Mouse (Mus musculus) thymus, adult 18-20 months (tissue): Measurements from ENCODE around the gene C1qtnf9.

Experiments used
- DNase-seq, 2 experiments: peaks; one replicate each; pipeline ENCODE4 v3.0.0; 2022; ENCODE audit warnings: mixed read lengths in 2 of 2

The C1qtnf9 gene

DNA sequence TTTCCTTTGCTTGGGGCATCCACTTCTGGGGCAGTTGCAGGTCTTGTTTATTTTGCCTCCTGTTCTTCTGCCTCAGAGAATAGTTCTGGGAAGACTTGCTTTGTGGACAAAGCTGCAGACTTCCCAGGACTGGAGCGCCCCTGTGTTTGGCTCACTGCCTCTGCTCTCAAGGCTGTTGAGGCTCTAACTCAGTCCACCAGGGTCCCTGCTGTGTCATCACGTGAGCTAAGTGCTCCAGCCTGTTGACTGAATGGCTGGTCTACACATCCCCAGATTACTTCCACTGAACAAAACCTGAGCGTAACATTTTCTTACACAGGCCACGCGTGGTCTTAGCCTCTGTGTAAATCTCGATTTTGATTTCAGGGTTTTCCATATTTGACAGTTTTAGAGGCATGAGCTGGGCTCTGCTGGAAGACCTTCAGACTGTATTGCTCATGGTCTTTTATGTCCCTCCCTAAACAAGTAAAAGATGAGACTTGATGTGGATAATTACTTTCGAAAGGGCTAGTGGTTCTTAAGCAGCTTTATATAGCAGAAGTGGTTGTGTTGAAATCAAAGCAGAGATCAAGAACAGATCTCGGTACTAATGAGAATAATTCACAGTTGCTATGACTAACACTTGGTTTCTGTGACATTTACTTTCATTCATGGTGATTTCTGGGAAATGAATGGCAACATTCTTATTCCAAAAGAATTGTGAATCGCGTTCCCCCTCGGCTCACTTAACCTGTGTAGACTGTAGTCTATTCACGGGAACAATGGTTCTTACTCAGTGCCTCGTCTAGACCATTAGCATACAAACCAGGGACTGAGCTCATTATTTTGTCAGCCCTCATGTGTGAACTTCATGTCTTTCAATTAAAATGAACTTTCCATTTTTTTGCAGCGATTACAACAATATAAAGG lies 14.8 kb upstream of the C1qtnf9 start:
- no peak for DNase-seq

DNA sequence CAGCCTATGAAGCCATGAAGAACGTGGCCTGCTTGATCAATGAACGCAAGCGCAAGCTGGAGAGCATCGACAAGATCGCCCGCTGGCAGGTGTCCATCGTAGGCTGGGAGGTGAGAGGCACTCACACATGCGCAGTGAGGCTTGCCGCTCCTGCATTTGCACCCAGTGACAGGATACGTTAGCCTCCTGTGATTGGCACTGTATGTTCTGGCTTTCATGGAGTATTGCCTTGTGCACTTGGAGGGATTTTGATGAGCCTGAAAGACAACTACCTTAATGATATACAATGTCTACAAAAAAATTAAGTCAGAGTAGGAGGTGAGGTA lies 14.2 kb upstream of the C1qtnf9 start:
- no peak for DNase-seq

DNA sequence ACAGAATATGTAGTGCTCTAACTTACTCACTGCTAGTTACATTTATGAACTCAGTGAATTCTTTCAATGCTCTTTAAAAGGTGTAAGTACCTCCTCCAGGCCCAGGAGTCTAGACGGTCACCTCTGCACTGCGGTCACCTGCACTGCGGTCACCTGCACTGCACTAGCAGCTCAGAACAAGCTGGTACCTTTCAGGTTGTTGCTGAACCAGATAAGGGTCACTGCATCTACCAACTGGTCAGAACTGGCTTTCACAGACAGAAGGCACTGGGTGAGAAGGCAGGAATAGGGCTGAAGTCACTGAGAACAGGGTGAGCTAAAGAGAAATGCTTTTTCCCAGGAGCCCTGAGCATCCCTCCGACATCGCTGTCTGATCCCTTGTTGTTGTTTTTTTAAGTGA lies 13.3 kb upstream of the C1qtnf9 start:
- no peak for DNase-seq

GRCm38 (mm10) chr14:60756271-60756670 lies 11.7 kb upstream of the C1qtnf9 start:
- no peak for DNase-seq

GRCm38 (mm10) chr14:60757265-60757664 lies 10.7 kb upstream of the C1qtnf9 start:
- no peak for DNase-seq

- no peak for DNase-seq
Measured at GRCm38 (mm10) chr14:60757722-60758121, 10.2 kb upstream of the C1qtnf9 start.

DNA sequence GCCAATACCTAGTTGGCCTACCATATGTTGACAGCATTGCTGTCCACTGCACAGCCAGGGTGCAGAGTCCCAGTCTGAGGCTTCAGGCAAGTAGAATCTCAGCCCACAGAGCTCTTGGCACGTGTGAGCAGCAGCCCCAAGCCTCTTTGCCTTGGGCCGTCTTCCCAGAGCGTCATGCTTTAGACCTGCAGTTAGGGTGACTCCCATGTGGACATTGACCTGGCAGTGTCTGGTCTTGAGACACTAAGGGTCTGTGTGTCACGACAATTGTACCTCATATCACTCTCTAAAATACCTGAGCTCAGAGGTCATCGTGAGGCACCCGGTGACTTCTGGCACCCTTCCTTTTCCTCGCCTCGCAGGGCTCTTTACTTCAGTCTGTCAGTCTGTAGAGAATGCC lies 8.8 kb upstream of the C1qtnf9 start:
- no peak for DNase-seq

DNA sequence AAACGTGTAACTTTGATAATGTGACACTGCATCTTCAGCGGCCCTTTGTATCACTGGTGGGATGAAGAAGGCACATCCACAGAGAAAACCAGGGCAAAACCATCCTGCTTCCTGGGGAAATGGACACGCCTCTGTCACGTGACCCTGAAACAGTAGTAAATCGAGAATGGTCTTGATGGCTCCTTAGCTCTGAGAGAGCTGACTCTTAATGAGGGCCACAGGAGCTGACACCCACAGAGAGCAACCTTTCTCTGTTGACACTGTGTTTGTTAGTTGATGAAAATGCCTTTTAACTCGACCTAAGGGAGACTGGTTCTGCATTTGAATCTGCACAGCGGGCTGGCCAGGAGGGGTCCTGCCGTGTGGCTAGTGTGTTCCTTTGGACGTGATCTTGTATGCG lies 6.1 kb upstream of the C1qtnf9 start:
- DNase-seq: no peak

DNA sequence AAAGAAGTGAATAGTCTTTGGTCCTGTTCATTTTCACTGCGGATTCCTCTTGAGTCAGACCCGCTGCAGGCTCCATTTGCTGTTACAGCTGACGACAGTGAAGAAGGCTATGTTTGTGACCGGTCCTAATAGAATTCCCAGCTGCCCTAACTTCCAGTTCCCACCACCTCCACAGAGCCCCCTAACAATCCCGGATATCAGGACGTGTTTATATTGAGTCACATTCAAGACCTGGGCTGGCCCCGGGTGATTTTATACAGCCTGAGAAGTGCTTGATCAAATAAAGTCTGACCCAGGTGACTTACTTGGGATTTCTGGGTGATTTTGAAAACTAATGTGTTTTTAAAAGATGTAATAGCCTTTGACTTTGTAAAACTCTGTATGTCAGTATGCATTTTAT lies 5.2 kb upstream of the C1qtnf9 start:
- no peak for DNase-seq

GRCm38 (mm10) chr14:60763746-60764145 lies 4.2 kb upstream of the C1qtnf9 start:
- no peak for DNase-seq

- no peak for DNase-seq
Measured at GRCm38 (mm10) chr14:60764526-60764925, 3.4 kb upstream of the C1qtnf9 start.

DNA sequence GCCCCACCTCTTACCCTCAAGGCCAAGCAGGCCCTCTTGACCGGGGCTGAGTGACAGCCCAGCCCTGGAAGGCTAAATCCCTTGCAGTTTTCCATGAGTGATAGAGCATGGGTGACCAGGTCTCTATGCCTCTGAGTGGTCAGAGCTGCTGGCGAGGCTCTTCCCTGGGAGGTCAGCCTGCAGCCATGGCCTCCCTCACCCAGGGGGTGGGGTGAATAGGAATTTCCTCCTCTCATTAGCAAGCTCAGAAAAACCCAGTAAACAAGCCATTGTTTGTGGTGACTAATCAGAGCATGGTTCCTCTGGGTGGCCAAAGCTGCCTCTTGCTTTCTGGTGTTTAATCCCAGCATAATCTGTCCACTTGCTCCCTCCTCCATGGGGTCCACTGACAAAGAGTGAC lies 2.9 kb upstream of the C1qtnf9 start:
- no peak for DNase-seq

GRCm38 (mm10) chr14:60769340-60769739 lies 1.4 kb downstream of the C1qtnf9 start:
- DNase-seq: no peak

GRCm38 (mm10) chr14:60770594-60770993 lies 2.7 kb downstream of the C1qtnf9 start:
- no peak for DNase-seq

DNA sequence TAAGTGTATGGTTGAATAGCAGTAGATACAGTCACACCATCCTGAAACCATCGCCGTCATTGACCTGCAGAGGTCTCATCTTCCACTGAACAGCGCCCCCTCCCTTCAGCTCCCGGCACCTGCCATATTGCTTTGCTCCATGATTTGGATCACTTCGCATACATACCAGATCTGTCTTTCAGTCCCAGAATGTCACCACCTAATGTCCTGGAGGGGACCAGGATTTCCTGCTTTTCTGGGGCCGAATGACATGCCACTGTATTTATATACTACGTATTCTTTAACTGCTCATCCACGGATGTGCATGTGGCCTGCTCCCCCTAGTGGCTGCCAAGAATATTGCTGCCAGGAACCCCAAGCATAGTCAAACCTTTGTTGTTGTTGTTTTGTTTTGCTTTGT lies 3.1 kb downstream of the C1qtnf9 start:
- peak; percentile 37 to 51 for DNase-seq

GRCm38 (mm10) chr14:60773476-60773875 lies 5.5 kb downstream of the C1qtnf9 start:
- no peak for DNase-seq

DNA sequence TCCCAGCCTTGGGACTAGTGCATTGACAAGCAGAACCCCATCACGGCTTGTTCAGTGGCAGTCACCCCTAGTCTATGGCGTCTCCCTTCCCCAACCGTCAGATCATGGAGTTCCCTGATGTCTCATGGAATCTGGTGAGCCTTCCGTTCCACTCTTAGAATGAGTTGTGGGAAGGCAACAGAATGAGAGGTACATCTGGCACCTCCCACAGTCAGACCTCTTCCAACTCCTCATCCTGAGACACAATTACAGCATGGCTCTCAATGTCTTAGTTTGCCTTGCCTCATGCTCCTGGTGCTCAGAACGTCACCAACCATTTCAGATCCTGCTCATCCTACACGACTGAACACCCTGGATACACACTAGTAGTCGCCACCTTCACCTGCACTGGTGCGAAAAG lies 8.6 kb downstream of the C1qtnf9 start:
- DNase-seq: no peak

DNA sequence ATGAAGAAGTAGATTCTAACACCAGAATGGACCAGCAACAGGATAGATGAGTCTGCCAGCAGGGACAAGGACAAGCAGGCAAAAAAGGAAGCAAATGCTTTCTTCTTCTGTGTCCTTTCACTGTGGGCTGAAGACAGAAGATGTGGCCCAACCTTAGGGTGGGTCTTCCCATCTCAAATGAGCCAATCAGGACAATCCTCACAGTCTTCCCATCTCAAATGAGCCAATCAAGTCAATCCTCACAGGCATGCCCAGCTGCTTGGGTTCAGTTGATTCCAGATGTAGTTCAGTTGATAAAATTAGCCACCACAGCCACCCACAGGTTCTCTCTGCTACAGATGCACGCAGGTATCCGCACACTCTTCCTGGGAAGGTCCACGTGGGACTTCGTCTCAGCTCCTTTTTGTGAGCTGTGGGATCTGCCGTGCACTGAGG lies 9.6 kb downstream of the C1qtnf9 start:
- DNase-seq: peak; percentile 20 to 47

GRCm38 (mm10) chr14:60779198-60779597 lies 11.3 kb downstream of the C1qtnf9 start:
- no peak for DNase-seq

GRCm38 (mm10) chr14:60782121-60782656 lies 14.3 kb downstream of the C1qtnf9 start:
- DNase-seq: no peak

DNA sequence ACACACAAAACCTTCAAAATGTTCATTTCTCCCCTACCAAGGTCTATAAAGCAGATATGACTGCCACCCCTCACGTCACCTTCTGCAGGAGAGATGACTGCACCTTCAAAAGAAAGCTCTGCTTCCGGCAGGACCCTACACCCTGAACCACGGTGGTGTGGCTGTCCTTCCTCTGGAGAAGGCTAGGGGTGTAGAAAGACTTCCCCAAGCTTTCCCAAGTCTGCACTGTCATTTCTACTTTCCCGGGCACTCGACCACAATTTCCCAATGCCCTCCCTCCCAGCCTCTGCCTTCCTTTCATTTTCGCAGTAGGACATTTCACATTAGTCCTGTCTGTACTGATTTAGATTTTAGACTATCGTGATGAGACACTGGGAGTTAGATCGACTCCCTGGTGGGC lies 15.3 kb downstream of the C1qtnf9 start:
- DNase-seq: no peak

DNA sequence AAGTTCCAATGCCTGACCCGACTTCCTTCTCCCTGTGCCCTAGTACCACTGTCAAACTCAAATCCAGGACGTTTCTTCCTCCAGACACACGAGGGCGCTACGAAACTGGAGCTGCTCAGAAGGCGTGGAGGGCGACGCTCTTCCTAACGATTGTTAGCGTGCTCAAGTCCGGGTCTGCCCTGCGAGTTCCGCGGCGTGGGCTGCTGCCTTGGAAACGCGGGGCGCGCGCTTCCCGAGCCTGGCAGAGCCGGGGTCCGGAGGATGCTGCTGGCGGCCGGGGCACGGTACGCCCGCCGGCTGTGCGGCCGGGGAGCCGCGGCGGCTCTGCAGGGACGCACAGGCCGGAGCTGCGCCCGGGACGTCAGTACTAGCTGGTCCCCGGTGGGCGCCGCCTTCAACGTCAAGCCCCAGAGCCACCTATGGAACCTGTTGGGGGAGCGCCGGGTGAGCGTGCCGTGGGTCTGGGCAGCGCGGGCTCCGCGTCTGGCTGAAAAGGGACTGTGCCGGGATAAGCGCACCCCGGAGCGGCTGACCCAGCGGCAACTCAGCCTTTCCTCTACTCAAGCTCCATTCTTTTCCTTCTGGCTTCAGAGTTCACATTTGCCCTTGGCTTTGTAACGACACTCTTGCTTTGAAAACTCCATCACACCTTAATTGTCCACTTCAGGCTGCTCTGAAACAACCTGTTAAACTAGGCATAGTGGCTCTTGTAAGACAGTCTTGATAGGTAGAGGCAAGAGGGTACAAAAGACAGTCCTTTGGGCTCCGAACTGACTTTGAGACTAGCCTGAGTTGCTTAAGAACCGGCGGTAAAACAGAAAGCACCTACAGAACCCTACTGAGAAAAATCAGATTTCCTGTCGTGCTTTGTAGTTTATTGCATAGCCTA lies 16.7 kb downstream of the C1qtnf9 start, which contains the start of gene Mipep:
Gene Mipep (plus strand): TSS at position 147 of the 889 bp plus-strand sequence.
- DNase-seq: peak; percentile 75 to 83

GRCm38 (mm10) chr14:60790103-60790502 lies 22.2 kb downstream of the C1qtnf9 start:
- DNase-seq: no peak
